Mouse (Mus musculus) NIH3T3 (cell line): ENCODE results near the gene Spata5.

ENCODE experiments used
- DNase-seq: peaks from one replicate; pipeline ENCODE4 v3.0.0-alpha.2; 2012; ENCODE audit warnings: low read depth

The Spata5 gene

DNA sequence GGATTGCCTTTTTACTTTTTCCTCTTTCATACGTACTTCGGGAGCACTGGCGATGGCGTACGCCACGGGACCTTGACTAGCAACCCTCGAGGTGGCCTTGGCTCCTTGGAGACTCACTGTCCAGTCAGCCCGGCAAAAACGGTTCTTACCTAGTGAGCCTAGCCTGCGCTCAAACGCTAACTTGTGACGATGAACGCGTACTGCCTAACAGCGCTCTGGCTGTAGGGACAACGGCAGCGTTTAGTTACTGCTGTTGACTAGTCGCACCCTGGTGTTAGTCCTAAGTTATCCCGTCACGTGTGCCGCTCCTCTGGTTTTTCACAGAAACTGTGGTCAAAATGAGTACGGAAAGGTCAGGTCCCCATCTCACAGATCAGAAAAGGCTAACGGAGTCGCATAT is 945 bp downstream of the Spata5 start:
- peak; percentile 48 for DNase-seq

DNA sequence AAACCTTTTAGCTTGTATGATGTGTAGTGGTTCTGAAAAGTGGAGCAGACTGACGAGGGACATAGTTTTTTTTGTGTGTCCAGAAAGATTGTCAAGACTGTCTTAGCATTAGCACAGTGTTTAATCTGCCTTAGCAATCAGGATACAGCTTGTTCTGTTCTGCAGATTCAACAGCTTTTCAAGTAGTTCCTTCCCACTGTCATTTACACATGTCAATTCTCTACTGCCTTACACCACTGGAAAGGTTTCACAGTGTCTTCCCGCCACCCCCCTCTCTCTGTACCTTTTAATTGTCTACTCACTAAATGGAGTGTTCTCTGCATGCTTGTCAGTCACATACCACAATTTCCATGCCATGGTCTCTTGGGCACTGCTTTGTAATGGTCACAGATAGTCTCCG is 1.5 kb downstream of the Spata5 start:
- no peak for DNase-seq

DNA sequence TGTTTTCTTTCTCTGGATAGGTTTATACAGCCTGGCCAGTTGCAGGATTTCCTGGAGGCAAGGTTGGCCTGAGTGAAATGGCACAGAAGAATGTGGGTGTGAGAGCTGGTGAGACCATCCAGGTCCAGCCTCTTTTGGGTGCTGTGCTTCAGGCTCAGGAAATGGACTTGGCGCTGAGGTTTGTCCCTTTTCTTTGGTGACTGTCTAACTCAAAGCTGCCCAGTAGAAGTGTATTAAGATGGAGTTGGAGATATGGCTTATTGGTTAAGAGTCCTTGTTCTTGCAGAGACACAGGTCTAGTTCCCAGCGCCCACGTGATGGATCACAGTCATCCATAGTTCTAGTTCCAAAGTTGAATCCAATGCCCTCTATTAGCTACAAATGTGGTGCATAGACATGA is 6.4 kb downstream of the Spata5 start:
- DNase-seq, result no peak

DNA sequence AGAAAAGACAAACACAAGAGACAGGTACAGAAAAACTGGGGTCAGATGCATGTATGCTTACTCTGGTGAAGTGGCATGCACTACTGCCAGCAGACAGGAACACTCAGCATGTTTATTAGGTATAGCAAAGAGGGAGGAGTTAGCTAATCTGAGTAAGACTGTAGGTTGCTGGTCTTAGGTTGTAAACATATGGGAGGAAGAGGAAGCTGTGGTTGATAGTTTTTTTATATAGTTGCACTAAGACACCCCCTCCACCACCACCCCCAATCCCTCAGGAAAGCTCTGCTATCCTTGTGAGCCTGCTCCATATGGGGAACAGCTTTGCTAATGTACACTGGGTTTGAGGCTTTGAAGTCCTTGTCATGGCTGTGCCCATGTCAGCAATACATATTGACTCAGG is 10.7 kb downstream of the Spata5 start:
- no peak for DNase-seq

DNA sequence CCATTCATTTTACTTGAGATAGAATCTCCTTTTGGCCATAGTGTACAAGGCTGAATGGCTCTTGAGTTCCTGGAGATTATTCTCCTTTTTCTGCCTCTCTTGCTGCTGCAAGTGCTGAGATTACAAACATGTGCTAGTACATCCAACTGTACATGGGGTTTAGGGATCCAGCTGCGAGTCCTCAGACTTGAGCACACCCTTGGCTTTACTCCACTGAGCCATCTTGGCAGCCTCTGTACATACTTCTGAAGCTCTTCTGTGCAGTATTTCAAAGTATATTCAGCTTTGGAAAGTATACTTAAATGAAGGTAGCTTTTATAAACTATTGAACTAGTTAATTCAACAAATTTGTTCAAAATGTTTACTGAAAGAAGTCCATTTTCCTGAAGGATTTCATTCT is 20.1 kb downstream of the Spata5 start:
- DNase-seq, result peak; percentile 11

DNA sequence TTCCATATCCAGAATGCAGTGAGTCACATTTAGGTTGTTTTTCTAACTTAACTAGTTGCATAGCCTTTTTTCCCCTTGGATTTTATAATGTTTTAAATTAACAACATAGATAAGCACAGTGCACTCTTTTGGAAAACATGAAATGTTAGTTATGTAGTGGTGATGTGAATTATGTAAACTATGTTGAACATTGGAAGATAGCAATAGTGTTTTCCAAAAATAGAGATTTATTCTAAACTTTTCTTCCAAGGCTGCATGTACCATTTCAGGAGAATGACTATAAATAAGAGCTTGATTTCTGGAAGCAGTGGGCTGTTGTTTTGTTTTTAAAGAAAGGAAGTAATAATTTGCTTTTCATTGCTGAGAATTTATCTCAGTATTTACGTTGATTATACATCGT is 23.7 kb downstream of the Spata5 start:
- no peak for DNase-seq

DNA sequence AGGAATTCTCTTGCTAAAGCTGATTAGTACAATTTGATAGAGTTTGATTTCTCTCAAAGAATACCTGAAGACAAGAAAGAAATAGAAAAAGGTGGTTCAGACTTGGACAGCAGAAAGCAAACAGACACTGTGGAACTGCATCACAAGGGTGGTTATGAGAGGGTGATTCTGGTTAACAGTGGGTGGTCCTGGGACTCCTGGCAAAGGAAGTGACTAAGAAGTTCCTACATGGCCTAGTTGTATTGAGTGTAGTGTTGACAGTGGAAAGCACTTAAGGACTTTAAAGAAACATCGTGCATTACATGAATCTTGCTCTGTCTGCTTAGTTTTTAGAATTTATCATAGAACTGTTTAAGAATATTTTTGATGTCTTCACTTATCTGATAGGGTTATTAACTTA is 36.3 kb downstream of the Spata5 start:
- DNase-seq, result no peak

DNA sequence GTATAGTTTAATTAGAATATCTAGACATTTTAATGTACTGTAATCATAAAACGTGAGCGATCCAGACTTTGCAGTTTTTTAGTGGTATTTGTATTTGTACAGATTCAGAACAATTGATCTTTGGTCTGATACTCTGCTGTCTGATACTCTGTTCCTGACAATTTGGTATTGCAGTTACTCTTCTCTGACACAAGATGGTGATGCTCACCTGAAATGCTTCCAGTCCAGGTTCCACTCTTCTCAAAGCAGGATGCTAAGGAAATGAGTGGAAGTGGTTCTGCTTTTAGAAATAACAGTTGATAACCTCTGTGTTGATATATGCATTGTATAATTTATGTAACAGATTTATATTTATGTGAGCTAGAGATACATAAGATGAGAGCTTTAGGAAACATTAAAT is 48.5 kb downstream of the Spata5 start:
- DNase-seq, result peak; percentile 50

DNA sequence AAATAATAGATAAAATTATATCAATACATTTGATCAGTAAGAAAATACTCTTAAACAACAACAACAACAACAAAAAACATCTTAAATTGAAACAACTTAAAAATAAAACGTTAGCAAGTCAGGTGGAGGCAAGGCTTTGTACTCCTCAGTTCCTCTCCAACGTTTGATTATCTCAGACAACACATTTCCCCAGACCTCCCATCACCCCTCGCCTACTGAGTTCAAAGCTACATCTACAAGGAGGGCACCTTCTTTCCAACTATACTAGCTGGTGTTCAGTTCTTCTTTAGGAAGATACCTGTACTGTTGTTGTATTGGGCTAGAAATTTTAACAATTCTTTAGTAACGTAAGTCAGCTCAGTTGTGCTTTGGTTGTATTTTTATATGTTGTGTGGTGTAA is 49.7 kb downstream of the Spata5 start:
- no peak for DNase-seq

DNA sequence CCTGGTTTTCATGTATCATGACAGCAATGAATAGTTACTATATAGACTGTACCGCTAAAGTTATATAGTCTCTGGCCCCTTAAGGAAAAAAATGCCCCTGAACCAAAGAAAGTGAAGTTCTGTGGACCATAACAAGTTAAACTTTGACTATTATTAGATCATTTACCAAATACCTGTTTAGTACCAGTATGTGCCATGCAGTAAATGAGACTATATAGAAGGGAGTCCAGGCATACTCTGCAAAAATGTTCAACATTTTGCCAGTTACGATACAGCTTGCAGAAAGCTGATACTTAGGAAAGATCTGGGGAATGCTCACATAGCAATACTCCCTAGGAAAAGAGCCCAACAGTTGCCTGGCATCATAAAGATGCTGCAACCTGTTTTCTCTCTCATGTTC is 51.2 kb downstream of the Spata5 start:
- DNase-seq, result no peak

DNA sequence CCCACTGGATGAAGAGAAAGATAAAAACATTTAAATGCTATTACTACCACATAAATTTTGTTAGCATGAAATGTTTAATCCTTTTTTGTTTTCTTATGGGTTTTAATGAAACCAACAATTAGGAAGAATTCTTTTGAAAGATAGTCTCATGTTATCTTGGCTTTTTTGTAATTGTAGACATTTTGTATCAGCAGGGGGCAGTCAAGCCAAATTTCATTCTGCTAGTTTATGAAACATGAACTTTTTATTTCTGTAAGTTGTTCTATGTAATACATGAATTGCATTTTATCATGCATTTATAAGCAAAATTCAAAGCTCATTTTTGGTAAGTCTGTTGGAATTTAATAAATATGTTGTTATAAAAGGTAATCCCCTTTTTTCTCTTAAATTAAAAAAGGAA is 52.8 kb downstream of the Spata5 start:
- peak; percentile 74 for DNase-seq

DNA sequence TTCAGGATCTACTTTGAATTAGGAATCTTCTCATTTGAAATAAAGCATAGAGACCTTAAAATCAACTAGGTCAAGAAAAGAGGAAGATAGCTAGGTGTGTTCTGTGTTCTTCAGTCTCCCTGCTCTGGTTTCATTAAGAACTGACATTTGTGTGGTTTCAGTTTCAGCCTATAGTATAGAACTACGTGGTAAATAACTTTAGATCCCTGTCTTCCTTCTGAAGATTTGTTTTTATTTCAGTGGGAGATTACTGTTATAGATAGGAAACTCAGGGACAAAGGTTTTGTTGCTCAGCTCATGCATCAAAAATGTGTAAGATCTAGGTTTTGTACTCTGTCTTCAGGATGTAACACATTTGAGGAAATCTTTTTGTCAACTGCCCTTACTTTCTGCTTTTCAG is 56.8 kb downstream of the Spata5 start:
- DNase-seq, result no peak

DNA sequence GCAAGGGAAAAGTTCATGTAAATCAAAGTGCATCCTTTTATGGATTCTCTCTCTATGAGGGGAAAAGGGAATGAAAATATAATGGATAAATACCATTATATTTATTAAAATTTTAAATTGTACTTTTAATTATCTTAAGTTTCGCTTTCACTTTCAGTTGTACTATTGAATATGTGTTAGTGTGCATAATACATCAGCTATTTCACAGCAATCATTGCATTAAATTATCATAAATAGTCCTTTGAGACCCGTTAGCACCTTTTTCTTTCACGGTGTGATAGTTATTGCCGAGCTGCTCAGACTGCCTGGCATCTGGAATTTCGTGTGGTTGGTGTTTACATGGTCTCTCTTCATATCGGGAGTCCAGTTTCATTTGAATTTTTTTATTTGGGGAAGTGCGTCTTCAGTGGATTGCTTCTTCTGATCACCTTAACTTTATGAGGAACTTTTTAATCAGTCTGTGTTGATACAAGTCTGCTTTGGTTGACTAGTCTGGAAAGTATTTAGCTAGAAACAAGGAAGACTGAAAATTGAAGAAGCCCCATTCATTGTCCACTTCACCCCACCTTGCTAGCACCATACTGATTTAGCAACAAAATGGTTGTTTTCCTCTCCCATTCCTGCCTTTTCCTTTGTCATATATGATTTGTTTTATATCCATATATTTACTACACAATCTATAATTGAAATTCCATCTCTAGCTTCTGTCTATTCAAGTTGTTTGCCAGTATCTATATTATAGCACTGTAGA is 57.9 kb downstream of the Spata5 start:
- no peak for DNase-seq

DNA sequence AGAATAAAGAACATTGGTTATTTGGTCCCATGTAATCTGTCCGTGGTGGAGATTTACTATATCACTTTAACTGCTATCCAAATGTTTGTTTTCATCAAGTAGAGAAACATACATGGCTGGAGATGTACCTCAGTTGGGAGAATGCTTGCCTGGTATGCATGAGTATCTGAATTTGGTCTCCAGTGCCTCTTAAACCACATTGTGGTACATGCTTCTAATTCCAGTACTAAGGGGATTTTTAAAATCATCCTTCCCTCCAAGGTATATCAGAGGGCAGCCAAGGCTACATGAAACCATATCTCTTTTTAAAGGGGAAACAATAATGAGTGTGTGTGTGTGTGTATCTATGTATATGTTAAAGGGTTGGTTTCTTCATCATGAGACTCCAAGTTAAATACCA is 60.1 kb downstream of the Spata5 start:
- DNase-seq, result no peak

DNA sequence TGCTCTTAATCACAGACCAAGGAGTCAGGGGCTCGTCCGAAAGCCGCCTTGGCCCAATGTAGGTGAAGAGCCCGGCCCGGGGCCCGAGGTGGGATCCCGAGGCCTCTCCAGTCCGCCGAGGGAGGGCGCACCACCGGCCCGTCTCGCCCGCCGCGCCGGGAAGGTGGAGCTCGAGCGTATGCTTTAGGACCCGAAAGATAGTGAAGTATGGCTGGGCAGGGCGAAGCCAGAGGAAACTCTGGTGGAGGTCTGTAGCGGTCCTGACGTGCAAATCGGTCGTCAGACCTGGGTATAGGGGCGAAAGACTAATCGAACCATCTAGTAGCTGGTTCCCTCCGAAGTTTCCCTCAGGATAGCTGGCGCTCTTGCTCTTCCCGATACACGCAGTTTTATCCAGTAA is 61.6 kb downstream of the Spata5 start:
- no peak for DNase-seq

DNA sequence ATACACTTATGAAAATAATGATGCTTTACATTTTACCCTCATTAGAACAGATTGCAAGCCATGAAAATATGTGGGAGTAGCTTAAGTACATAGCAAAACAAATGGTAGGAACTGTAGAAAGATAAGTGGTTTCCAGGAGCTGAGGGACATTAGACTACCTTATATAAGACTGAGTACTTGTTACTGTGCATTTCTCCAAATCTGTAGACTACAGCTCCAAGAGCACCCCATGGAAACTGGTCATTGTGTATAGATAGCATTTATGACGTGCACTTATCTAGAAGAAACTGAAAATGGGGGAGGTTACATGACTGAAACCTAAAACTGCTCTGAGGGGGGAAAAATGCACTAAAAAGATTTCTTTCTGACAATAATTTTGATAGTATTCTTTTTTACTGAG is 63.0 kb downstream of the Spata5 start:
- no peak for DNase-seq

DNA sequence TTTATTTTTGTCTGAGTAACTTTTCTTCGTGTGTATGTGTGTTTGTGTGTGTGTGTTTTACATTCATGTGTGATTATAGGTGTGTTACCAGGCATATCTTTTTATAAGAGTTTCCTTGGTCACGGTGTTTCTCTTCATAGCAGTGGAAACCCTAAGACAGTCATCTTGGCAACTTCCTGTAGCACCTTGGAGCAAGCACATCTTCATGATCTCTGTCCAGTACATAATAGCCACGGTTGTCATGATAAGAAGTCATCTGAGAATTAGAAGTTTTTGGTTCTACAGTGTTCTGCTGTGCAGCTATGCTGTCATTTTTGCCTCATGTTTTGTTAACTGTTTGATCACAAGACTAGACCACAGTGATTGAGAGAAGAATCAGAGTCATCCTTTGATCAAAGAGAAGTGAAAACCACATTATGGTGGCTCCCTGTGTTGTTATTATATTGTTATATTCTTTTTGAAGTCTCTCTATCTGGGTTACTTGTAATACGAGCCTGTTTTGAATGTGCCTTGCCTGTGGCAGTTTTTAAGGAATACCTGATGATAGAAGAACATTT is 64.1 kb downstream of the Spata5 start:
- DNase-seq, result no peak

DNA sequence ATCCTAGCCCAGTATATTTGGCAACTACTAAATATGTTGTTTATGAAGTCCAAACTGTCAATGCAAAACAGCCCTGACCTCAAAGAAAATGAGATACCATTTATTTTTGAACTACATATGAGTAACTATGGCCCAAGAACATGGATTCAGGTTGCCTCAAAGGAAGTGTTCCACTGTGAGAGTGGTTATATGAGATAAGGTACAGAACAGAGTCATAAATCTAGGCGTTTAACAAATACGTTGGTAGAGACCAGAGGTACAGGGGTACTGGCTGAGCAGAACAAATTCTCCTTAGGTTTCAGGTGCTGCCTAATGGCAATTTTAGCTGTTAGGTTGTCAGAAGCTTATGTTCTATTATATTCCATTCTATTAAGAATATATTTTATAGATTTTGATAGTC is 67.9 kb downstream of the Spata5 start:
- no peak for DNase-seq

DNA sequence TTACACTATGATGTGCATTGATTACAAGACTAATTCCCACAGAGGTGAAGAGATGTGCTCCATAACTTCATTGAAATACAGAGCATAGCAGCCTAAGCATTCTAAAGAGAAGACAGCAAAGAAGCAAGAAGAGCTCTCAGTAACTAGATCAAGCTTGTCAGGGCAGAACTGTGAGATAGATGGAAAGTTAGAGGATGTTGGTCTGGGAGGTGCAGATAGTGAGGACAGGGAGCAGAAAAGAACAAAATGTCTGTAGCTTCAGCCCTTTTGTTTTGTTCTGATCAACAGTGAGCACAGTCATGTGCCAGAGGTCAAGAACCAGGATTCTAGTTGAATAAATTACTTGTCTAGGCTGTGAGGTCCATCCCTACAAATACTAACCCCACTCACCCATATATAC is 68.5 kb downstream of the Spata5 start:
- DNase-seq, result no peak

DNA sequence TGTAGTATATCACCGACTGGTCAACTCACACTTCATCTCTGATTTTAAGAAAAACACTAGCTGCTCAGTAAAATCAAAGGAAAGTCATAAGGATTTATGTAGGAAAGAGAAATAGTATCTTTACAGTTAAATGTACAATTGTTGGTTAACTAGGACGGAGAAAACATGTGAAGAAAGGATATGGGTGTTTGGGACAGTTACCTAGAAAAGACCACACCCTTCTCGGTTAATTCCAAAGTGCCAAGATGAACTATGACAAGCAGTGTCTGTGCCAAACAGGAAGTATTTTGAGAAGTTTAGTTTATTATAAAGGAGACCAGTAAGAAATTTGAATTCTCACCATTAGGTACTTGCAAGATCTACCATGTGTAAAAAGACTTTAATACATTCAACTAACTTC is 70.3 kb downstream of the Spata5 start:
- DNase-seq, result no peak

DNA sequence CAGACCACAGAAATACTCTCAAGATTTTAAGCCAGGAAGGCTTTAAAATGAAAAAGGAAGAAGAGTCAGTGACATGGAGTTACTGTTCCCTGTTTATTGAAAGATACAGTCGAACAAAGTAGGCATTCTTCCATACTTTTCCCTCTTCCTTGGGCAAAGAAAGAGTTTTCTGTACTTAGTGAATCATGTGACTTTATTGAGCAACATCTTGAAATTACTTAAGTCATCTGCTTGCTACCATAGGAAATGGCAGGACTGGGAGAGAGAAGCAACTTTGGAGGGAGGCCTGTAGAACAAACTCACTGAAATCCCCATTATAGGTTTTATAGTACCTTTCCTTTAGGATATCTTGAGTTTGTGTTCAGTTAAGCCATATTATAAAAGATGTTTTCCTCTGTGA is 81.2 kb downstream of the Spata5 start:
- DNase-seq, result peak; percentile 49

DNA sequence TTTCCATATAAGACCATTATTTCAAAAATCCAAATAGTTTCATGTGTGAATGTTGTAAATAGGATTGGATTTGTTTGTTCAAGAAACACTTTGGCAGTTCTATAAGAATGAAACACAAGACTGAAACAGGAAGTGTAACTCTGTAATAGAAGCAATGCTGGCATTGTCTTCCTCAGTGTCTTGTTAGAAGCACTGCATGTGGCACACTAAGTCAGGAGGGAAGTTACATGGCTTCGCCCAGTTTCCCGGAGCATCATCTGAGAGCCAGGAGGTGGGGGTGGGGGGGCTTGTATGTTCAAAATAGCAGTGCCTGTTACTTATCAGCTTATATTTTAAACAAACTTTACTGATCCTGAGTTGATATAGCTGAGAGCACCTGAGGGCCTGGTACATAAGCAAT is 82.9 kb downstream of the Spata5 start:
- DNase-seq, result no peak

DNA sequence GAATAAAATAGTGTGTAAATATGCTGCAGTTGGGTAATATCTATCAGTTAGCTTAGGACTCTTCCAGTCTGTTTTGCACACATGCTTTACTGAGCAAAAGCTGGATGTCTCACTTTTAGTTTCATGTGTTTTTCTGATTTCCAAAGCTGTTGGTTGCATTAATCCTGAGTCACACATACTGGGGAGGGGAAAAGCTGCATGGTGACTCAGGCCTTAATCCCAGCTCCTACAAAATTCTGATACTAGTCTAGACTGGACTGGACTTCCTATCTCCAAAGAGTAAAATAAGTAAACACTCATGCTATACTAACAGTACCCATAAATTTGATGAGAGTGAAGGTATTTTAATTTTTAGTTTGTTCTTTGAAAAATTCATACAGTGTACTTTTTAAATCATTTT is 84.2 kb downstream of the Spata5 start:
- peak; percentile 79 for DNase-seq
